Mouse (Mus musculus) heart, postnatal 36 days (tissue): ENCODE measurements at regions not wholly inside any gene's neighbourhood (a gene's known extent, or its start where the extent isn't known, plus 50 kb on each side); places are given as distances from the start of the nearest gene placed in this dataset.

Experiments
- DNase-seq, 2 experiments: peaks; one replicate each; pipeline ENCODE4 v3.0.0; 2021 to 2022
- intact Hi-C: fragments of 180-260 bp; cut with DNase I; formaldehyde crosslinking; loops from one replicate; pipeline ENCODE4 v1.15.1; 2025

GRCm38 (mm10) chr16:76085363-76085762, 63.3 kb upstream of the Samsn1 start:
- no peak for DNase-seq
- intact Hi-C loops, result no loop called here

GRCm38 (mm10) chr16:76082465-76082864, 60.4 kb upstream of the Samsn1 start:
- DNase-seq, result no peak
- intact Hi-C loops, result no loop called here

GRCm38 (mm10) chr16:76079761-76080502, 57.9 kb upstream of the Samsn1 start:
- intact Hi-C loops, result no loop called here
- DNase-seq, result no peak

- no peak for DNase-seq
- intact Hi-C loops, result no loop called here
Observed at GRCm38 (mm10) chr16:76078219-76078618, 56.1 kb upstream of the Samsn1 start.

GRCm38 (mm10) chr16:76076231-76076630, 54.1 kb upstream of the Samsn1 start:
- intact Hi-C loops, result no loop called here
- no peak for DNase-seq
